Mouse (Mus musculus): ENCODE results near the gene Crybb3. TPM values are rescaled to one million over a fixed set of nuclear protein-coding genes. Genes with fewer than 3 reads are reported as not detected.

The Crybb3 gene
- total RNA-seq, 1 experiment from 2014 or later, result 0.70 TPM

GRCm38 (mm10) chr5:113045511-113046273, 35.7 kb downstream of the Crybb3 start:
- DNase-seq, result no peak

- peak; percentile 59 for DNase-seq
Observed at GRCm38 (mm10) chr5:113043531-113043930, 37.9 kb downstream of the Crybb3 start.

- DNase-seq, result peak; percentile 58
Observed at GRCm38 (mm10) chr5:113041567-113042071, 39.8 kb downstream of the Crybb3 start.

GRCm38 (mm10) chr5:113040776-113041175, 40.6 kb downstream of the Crybb3 start:
- peak; percentile 19 for DNase-seq

- no peak for DNase-seq
Observed at GRCm38 (mm10) chr5:113038601-113039000, 42.8 kb downstream of the Crybb3 start.

GRCm38 (mm10) chr5:113035094-113036047, 46.0 kb downstream of the Crybb3 start:
- DNase-seq, result no peak

GRCm38 (mm10) chr5:113031201-113031754, 50.1 kb downstream of the Crybb3 start:
- no peak for DNase-seq

- no peak for DNase-seq
Observed at GRCm38 (mm10) chr5:113030082-113030481, 51.3 kb downstream of the Crybb3 start.

GRCm38 (mm10) chr5:113026706-113027105, 54.7 kb downstream of the Crybb3 start:
- DNase-seq, result no peak

Other genes with a start within 250 kb of the Crybb3 start
- 0.18 TPM in 1 of 2 replicates, not detected in the other for gene Myo18b, start 185.2 kb downstream of the Crybb3 start, total RNA-seq (2021)
- 18.1 and 19.8 TPM in 2 replicates for gene Grk3, start 65.8 kb downstream of the Crybb3 start, total RNA-seq (2021)
- not detected in 2 replicates for gene Crybb2, start 11.5 kb downstream of the Crybb3 start, total RNA-seq (2021)
- 12.6 and 17.8 TPM in 2 replicates for gene 2900026A02Rik, start 139.7 kb upstream of the Crybb3 start, total RNA-seq (2021)
- gene Tmem211, start 145.3 kb upstream of the Crybb3 start, total RNA-seq (2021), result not detected in 2 replicates
- 7.8 and 14.5 TPM in 2 replicates for gene Sgsm1, start 229.2 kb upstream of the Crybb3 start, total RNA-seq (2021)

All from adrenal gland, postnatal 25 days (tissue).